Mouse (Mus musculus) urinary bladder, adult 2 months (tissue): ENCODE measurements around the gene Ppp1r14c. TPM values are rescaled to one million over a fixed set of nuclear protein-coding genes. Genes with fewer than 3 reads are reported as not detected.

Source experiments
- DNase-seq: peaks from one replicate; pipeline ENCODE4 v3.0.0; 2022; ENCODE audit warnings: low spot score
- polyA plus RNA-seq: library from polyadenylated mRNA; depleted of rRNA; stranded (reverse); fragments of >200 nt; gene quantifications from 2 replicates; pipeline ENCODE4 v1.2.3, GENCODE M21; 2012; rRNA removed

Gene Ppp1r14c
- polyA plus RNA-seq, result 2.3 and 2.4 TPM in 2 replicates

GRCm38 (mm10) chr10:3366036-3366869 is at the start of gene Ppp1r14c:
Gene Ppp1r14c, plus strand, starts transcription at chr10:3366057.
- DNase-seq, result peak; percentile 24

GRCm38 (mm10) chr10:3321406-3321805 is 44.5 kb upstream of the Ppp1r14c start:
- DNase-seq, result no peak

GRCm38 (mm10) chr10:3325447-3325846 is 40.4 kb upstream of the Ppp1r14c start:
- no peak for DNase-seq

GRCm38 (mm10) chr10:3332880-3333279 is 33.0 kb upstream of the Ppp1r14c start:
- peak; percentile 33 for DNase-seq

GRCm38 (mm10) chr10:3334570-3334969 is 31.3 kb upstream of the Ppp1r14c start:
- no peak for DNase-seq

GRCm38 (mm10) chr10:3336729-3337329 is 29.0 kb upstream of the Ppp1r14c start:
- no peak for DNase-seq

- no peak for DNase-seq
Measured at GRCm38 (mm10) chr10:3337330-3337901, 28.4 kb upstream of the Ppp1r14c start.

- no peak for DNase-seq
Measured at GRCm38 (mm10) chr10:3345706-3346105, 20.2 kb upstream of the Ppp1r14c start.

GRCm38 (mm10) chr10:3359531-3359930 is 6.3 kb upstream of the Ppp1r14c start:
- no peak for DNase-seq

GRCm38 (mm10) chr10:3365671-3366035 is 204 bp upstream of the Ppp1r14c start:
- DNase-seq, result no peak

- peak; percentile 21 for DNase-seq
Measured at GRCm38 (mm10) chr10:3366870-3367431, 1.1 kb downstream of the Ppp1r14c start.

GRCm38 (mm10) chr10:3367440-3367839 is 1.6 kb downstream of the Ppp1r14c start:
- DNase-seq, result no peak

- DNase-seq, result no peak
Measured at GRCm38 (mm10) chr10:3383176-3383575, 17.3 kb downstream of the Ppp1r14c start.

GRCm38 (mm10) chr10:3392251-3392650 is 26.4 kb downstream of the Ppp1r14c start:
- DNase-seq, result no peak

GRCm38 (mm10) chr10:3393548-3393947 is 27.7 kb downstream of the Ppp1r14c start:
- DNase-seq, result no peak

GRCm38 (mm10) chr10:3394193-3394592 is 28.3 kb downstream of the Ppp1r14c start:
- no peak for DNase-seq

GRCm38 (mm10) chr10:3394671-3395288 is 28.9 kb downstream of the Ppp1r14c start:
- DNase-seq, result no peak

GRCm38 (mm10) chr10:3395341-3395931 is 29.6 kb downstream of the Ppp1r14c start:
- DNase-seq, result no peak

GRCm38 (mm10) chr10:3396008-3396795 is 30.3 kb downstream of the Ppp1r14c start:
- DNase-seq, result no peak

GRCm38 (mm10) chr10:3397406-3397805 is 31.5 kb downstream of the Ppp1r14c start:
- DNase-seq, result no peak

- DNase-seq, result no peak
Measured at GRCm38 (mm10) chr10:3398051-3398450, 32.2 kb downstream of the Ppp1r14c start.
